Mouse (Mus musculus): ENCODE results near the gene Cse1l.

The Cse1l gene

DNA sequence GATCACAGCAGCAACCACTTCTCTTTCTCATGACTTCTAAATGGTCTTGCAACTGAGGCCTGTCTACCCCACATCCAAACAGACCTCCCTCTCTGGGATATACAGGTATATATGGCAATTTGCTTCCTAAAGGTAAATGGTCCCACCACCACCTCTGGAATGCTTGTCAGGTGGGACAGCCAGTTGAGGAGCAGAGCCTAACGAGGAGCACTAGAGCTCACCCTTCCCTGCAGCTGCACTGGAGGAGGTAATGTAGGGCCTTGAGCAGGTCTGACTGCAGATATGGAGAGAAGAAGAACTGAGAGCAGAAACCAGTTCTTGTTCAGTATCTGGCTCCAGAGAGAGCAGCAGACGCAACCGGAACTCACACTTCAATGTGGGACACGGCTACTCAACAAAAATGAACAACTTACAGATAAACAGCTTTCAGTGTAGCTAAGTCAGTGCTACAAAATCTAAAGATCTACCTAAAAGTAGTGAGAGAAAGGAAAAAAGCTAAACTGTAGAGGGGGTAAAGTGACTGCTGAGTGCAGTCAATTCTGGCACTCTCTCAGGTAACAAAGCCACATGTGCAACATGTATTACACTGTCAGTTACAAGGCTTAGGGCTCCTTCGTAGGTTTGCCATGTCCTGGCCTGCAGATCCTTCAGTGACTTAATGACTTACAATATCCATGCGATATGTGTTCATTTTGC is 68.5 kb downstream of the Cse1l start:
- DNase-seq (ENCODE audit: low spot score): no peak

DNA sequence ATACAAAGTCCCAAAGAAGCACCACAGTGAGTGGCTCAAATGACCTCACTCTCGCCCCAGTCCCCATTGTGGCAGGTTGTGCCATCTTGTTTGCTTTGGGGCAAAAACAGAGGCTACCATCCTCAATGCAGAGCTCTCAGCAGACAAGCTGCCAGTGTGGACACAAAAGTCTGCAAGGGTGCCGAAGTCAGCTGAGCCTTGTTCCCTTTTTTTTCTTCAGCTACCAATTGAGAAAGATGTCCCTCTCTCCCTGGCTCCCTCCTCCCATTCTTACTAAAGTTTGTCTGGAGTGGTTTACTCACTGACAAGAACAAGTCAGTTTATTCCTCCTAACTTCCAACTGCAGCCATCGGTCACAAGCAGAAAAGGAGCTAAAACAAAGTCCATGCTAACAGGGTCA is 70.5 kb downstream of the Cse1l start:
- DNase-seq (ENCODE audit: low spot score): no peak

DNA sequence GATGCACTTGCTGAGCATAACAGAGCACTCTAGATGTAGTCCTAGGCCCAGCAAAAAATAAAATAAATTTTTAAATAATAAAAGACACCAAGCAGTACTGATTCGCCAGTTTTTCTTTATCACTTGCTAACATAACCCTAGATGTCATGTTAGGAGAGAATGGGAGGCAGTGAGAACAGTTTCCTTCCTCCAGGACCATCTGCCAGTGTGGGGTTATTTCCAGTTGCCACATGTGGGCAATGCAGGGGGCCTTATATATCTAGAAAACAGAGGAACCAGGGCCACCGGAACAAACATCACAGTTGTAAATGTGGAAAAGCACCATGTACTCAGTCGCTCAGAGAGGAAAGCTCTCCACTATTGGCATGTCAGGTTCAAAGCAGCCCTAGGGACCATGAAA is 71.7 kb downstream of the Cse1l start:
- no peak for DNase-seq (ENCODE audit: low spot score)

DNA sequence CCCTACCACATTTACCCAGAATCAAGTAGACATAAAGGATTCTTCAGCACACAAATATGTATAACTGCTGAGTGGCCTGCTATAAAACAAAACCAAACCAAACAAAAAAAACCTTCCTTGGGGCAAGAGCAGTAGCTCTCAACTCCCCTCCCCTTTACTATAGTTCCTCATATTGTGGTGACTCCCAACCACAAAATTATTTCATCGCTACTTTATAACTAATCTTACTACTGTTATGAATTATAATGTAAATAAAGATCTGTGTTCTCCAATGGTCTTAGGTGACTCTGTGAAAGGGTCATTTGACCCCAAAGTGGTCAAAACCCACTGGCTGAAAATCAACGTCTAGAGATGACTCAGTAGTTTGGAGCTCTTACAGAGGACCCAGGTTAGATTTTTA is 74.3 kb downstream of the Cse1l start:
- no peak for DNase-seq (ENCODE audit: low spot score)

DNA sequence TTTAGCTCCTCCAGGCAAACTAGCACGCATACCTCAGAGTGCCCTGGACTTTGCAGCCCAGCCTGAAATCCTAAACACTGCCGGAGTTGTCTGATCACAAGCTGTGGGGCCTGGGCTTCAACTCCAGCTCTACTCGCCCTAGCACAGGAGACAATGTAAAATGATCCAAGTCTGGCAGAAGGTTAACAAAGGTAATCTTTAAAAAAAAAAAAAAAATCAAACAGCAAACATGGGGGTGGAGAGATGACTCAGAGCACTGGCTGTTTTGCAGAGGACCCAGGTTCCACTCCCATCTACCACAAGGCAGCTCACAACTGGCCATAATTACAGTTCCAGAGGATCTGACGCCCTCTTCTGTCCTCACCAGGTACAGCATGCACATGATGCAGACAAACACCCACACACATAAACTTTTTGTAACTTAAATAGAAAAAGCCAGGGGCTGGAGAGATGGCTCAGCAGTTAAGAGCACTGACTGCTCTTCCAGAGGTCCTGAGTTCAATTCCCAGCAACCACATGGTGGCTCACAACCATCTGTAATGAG is 77.6 kb downstream of the Cse1l start:
- no peak for DNase-seq (ENCODE audit: low spot score)

DNA sequence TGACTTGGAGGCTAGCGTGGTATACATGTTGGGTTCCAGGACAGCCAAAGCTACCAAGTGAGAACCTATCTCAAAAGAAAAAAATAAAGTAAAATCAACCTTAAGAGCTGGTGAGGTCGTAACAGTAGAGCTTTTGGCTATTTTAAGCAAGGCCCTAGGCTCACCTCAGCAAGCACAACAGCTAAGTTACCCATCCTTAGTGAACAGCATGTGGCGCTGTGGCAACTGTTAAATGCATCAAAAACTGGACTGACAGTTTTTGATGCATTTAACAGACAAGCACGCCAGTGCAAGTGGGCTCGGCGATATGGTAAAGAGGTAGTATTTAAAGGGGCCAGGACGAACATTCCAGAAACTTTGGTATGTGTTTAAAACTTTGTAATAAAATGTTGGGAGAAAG is 85.0 kb downstream of the Cse1l start:
- DNase-seq (ENCODE audit: low spot score): no peak

DNA sequence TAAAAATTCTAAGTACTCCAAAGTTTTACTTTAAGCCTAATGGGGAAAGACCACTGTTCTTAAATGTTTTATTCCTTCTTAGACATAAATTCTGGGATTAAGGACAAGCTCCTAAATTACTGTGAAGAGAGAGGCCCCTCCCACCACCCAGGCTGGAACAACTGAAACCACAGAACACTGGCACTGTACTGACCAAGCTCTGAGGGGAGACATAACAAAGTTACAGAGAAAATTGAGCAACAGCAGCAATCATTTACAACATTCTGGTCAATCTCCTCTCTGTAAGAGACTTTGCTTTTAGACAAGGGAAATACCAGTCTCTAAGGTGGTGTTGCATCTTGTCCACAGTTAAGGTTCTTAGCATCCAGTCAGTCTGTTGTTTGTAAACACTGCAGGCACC is 86.1 kb downstream of the Cse1l start:
- DNase-seq (ENCODE audit: low spot score): no peak

DNA sequence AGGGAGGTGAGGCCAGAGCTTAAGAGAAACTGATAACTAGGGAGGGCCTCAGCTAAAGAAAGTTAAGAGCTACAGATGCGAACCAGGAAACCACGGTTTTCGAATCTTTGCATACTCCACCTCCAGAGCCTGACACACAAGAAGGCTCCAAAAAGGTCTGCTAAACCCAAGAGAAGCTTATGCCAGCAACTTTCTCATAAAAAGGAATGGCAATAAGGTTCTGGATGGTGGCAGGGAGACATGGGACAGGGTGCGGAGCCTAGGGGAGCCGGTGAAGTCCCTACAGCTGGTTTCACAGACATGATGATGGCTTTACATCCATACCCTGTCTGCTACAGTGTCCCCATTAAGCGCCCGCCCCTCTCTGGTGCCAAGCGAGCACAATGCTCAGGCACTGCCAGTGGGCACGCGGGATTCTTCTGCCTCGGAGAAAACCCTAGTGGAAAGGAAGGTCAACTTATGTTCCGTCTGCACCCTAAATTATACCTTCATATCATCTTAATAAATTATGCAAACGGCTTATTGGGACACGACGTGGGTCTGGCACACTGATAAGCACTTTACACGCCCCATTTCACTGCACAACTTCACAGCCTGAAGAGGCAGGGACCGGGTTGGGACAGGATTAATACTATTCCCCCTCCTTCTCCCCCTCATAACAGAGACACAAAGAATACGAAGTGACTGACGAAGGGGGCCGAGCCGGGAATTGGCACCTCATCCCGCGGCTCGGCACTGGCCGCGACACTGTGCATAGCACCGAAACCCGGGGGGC is 89.4 kb downstream of the Cse1l start:
- DNase-seq (ENCODE audit: low spot score): no peak
